ENCODE assay signal across 21 mouse cellular contexts in the genomic region with DNA sequence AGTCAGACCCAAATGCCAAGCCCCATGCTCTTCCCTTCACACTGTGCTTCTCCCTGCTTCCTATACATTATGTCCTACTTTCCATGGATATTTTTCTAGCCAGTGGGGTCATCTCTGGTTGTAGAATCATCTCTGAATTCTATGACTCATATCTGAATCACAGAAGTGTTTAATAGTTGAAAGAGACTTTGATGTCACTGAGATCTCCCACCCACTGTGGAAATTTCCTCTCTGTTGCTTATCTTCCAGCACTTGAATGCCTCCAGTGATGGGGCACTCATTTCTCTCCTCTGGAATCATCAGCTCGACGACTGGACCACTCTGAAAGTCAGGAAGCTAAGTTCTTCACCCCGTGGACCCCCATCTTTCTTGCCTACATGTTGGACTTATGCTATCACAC. TPM values are rescaled to one million over a fixed set of nuclear protein-coding genes. Genes with fewer than 3 reads are reported as not detected.
DNase-seq lines count a peak whose midpoint lies in the region; TF ChIP-seq lines count a peak whose summit lies in the region.
"Had no signal": no experiment of that assay in that cellular context is flagged by ENCODE, and none has a peak within 500 bp of the region (broad histone marks: within the 10 kb centered on the region; RNA-seq: fewer than 3 reads in every experiment).

No protein-coding gene starts in this region.

- DNase-seq in 416B (ENCODE audit: low read depth): peak; percentile 25
- DNase-seq in CD4-positive, CD25-positive, alpha-beta regulatory T cell, adult 2 months (ENCODE audit: low read depth, low spot score): peak; percentile 33
- DNase-seq in right cerebral cortex, postnatal 36 days (ENCODE audit: low spot score in 2 of 2): no peak
- DNase-seq in thymus, postnatal 14 days: no peak
- DNase-seq in ovary, adult 18-20 months (ENCODE audit: low spot score): no peak
- DNase-seq: cerebellum, adult 11-12 months; gastrocnemius, postnatal 14 days; heart, postnatal 14 days; kidney, adult 18-20 months; kidney, postnatal 25 days; liver, embryonic 13.5 days had no signal

- H3K4me1 ChIP-seq in cortical plate, adult 2 months (ENCODE audit: control insufficient read depth, insufficient read depth, low read length): peaks cover 13% of the 10 kb centered on the region; the same call in 1 of the 2 replicates
- H3K4me1 ChIP-seq in olfactory bulb, adult 2 months (ENCODE audit: control insufficient read depth, insufficient read depth, low read length): peaks cover 36% of the 10 kb centered on the region
- H3K4me1 ChIP-seq: embryonic facial prominence, embryonic 10.5 days; embryonic facial prominence, embryonic 15.5 days; forebrain, embryonic 13.5 days; hindbrain, embryonic 13.5 days; kidney, embryonic 15.5 days; limb, embryonic 10.5 days; limb, embryonic 15.5 days; liver, embryonic 13.5 days; neural tube, embryonic 12.5 days had no signal

- no peak overlapping the region for H3K4me3 ChIP-seq in cortical plate, adult 2 months (ENCODE audit: insufficient read depth, low read length)
- no peak overlapping the region for H3K4me3 ChIP-seq in olfactory bulb, adult 2 months (ENCODE audit: insufficient read depth, low read depth, low read length)
- H3K4me3 ChIP-seq: embryonic facial prominence, embryonic 10.5 days; embryonic facial prominence, embryonic 15.5 days; forebrain, embryonic 13.5 days; hindbrain, embryonic 13.5 days; kidney, embryonic 15.5 days; limb, embryonic 10.5 days; limb, embryonic 15.5 days; liver, embryonic 13.5 days; neural tube, embryonic 12.5 days had no signal

- 60% methylated on average over 3 of the region's 3 CpGs for WGBS in olfactory bulb, adult 2 months

- H3K27ac ChIP-seq in cortical plate, adult 2 months (ENCODE audit: insufficient read depth, low read length): peak overlapping the region; percentile 16
- peak overlapping the region; percentile 40 for H3K27ac ChIP-seq in olfactory bulb, adult 2 months (ENCODE audit: insufficient read depth, low read depth, low read length)
- H3K27ac ChIP-seq: embryonic facial prominence, embryonic 10.5 days; embryonic facial prominence, embryonic 15.5 days; forebrain, embryonic 13.5 days; hindbrain, embryonic 13.5 days; kidney, embryonic 15.5 days; limb, embryonic 10.5 days; limb, embryonic 15.5 days; liver, embryonic 13.5 days; neural tube, embryonic 12.5 days had no signal

- TF ChIP-seq CTCF in cortical plate, adult 2 months (IDR thresholded peaks at IDR 0.05; ENCODE audit: extremely low read depth, insufficient read depth, low read length): no peak
- TF ChIP-seq CTCF in olfactory bulb, adult 2 months (IDR thresholded peaks at IDR 0.05; ENCODE audit: insufficient read depth, low read depth, low read length): no peak

- TF ChIP-seq POLR2A in cortical plate, adult 2 months (IDR thresholded peaks at IDR 0.05; ENCODE audit: extremely low read depth, insufficient read depth, low read length): no peak
- TF ChIP-seq POLR2A in olfactory bulb, adult 2 months (IDR thresholded peaks at IDR 0.05; ENCODE audit: insufficient read depth, low read depth, low read length): no peak

RNA-seq across cellular contexts. Expression of a gene that starts 22.4 kb away (rescaled TPM):
- polyA plus RNA-seq in cortical plate, adult 2 months (2012; rRNA removed): 205 and 221 TPM in 2 replicates
- not detected in 2 replicates for polyA plus RNA-seq in olfactory bulb, adult 2 months (2012; ENCODE audit: insufficient read depth, insufficient read length, low replicate concordance, missing spikeins)

Comparison
In these comparisons a context has a peak if more than half of its experiments do, and no peak if none do; other contexts are left out.
1. DNase-seq: peak in 416B (single experiment) and CD4-positive, CD25-positive, alpha-beta regulatory T cell, adult 2 months (single experiment); none in right cerebral cortex, postnatal 36 days (0 of 2), thymus, postnatal 14 days (single experiment) and ovary, adult 18-20 months (single experiment).